Mouse (Mus musculus) MEL (cell line): Measurements from ENCODE around the gene Nfkbil1. TPM values are rescaled to one million over a fixed set of nuclear protein-coding genes. Genes with fewer than 3 reads are reported as not detected.

Experiments
- DNase-seq: peaks from one replicate; pipeline ENCODE4 v3.0.0; 2011; ENCODE audit warnings: low read depth, low spot score
- H3K27ac ChIP-seq: 2 replicates; pipeline ENCODE4 v1.5.1; 2012; ENCODE audit warnings: low read depth, mild to moderate bottlenecking, control low read depth, low read length, moderate library complexity; ENCODE audit not compliant: control insufficient read depth
- H3K27me3 ChIP-seq, 2 experiments: fragments of 150-350 bp in 1 of 2; sonication (generic) in 1 of 2; 2 replicates each; pipeline ENCODE4 v1.6.1; 2012; ENCODE audit warnings: low read length in 2 of 2, mild to moderate bottlenecking in 2 of 2, improper control_type of control experiment in 1 of 2, moderate library complexity in 1 of 2; ENCODE audit not compliant: insufficient read depth in 2 of 2, control insufficient read depth in 1 of 2
- H3K36me3 ChIP-seq, 2 experiments: 2 replicates each; pipeline ENCODE4 v1.6.1; 2012 to 2014; ENCODE audit warnings: low read length in 2 of 2, improper control_type of control experiment in 1 of 2, inconsistent platforms in 1 of 2, mild to moderate bottlenecking in 1 of 2; ENCODE audit not compliant: insufficient read depth in 2 of 2, control insufficient read depth in 1 of 2
- H3K4me1 ChIP-seq, 2 experiments: fragments of 150-350 bp in 1 of 2; sonication (generic) in 1 of 2; 2 replicates each; pipeline ENCODE4 v1.6.1; 2012; ENCODE audit warnings: low read length in 2 of 2, improper control_type of control experiment in 1 of 2, mild to moderate bottlenecking in 1 of 2; ENCODE audit not compliant: insufficient read depth in 2 of 2, control insufficient read depth in 1 of 2
- H3K4me3 ChIP-seq, 2 experiments: fragments of 150-350 bp in 1 of 2; sonication (generic) in 1 of 2; 2 replicates each; pipeline ENCODE4 v1.5.1; 2012; ENCODE audit warnings: low read depth in 2 of 2, low read length in 2 of 2, mild to moderate bottlenecking in 2 of 2, moderate library complexity in 2 of 2, control low read depth in 1 of 2, improper control_type of control experiment in 1 of 2; ENCODE audit not compliant: control insufficient read depth in 1 of 2, insufficient read depth in 1 of 2
- H3K79me2 ChIP-seq: 2 replicates; pipeline ENCODE4 v1.6.1; 2012; ENCODE audit warnings: mild to moderate bottlenecking, low read length, moderate library complexity; ENCODE audit not compliant: control insufficient read depth, poor library complexity, insufficient read depth
- H3K9ac ChIP-seq: 2 replicates; pipeline ENCODE4 v1.6.1; 2012; ENCODE audit warnings: low read depth, mild to moderate bottlenecking, control low read depth, low read length, moderate library complexity; ENCODE audit not compliant: control insufficient read depth, poor library complexity, severe bottlenecking
- H3K9me3 ChIP-seq: fragments of 150-350 bp; sonication (generic); replicated peaks from 2 replicates; pipeline ENCODE4 v1.6.1; 2012; ENCODE audit warnings: mild to moderate bottlenecking, low read length, improper control_type of control experiment, moderate library complexity; ENCODE audit not compliant: insufficient read depth
- BHLHE40 ChIP-seq: IDR thresholded peaks from 2 replicates; pipeline ENCODE4 v1.6.1; 2012; ENCODE audit warnings: low read depth, mild to moderate bottlenecking, inconsistent platforms, low read length, improper control_type of control experiment, borderline replicate concordance
- CHD1 ChIP-seq: IDR thresholded peaks from 2 replicates; pipeline ENCODE4 v1.6.1; 2012; ENCODE audit warnings: low read depth, mild to moderate bottlenecking, inconsistent platforms, low read length, improper control_type of control experiment
- CTCF ChIP-seq, 3 experiments: IDR thresholded peaks in 2 of 3; conservative IDR thresholded peaks in 1 of 3; 2 replicates each; pipeline ENCODE4 v1.5.1; 2011 to 2012; ENCODE audit warnings: low read length in 3 of 3, low read depth in 2 of 3, mild to moderate bottlenecking in 2 of 3, improper control_type of control experiment in 1 of 3, inconsistent platforms in 1 of 3, mixed read lengths in 1 of 3, moderate library complexity in 1 of 3; ENCODE audit not compliant: control insufficient read depth in 1 of 3, insufficient read depth in 1 of 3, poor library complexity in 1 of 3, severe bottlenecking in 1 of 3
- E2F4 ChIP-seq: IDR thresholded peaks from 2 replicates; pipeline ENCODE4 v1.6.1; 2011; ENCODE audit warnings: low read depth, low read length, improper control_type of control experiment, borderline replicate concordance
- ELF1 ChIP-seq: IDR thresholded peaks from 2 replicates; pipeline ENCODE4 v1.6.1; 2014; ENCODE audit warnings: low read depth, mild to moderate bottlenecking, inconsistent platforms, low read length, improper control_type of control experiment, moderate library complexity
- EP300 ChIP-seq, 2 experiments: IDR thresholded peaks; 2 replicates each; pipeline ENCODE4 v1.6.1; 2011; ENCODE audit warnings: improper control_type of control experiment in 2 of 2, low read length in 2 of 2, low read depth in 1 of 2, mild to moderate bottlenecking in 1 of 2
- ETS1 ChIP-seq: IDR thresholded peaks from 2 replicates; pipeline ENCODE4 v1.6.1; 2012; ENCODE audit warnings: low read depth, mild to moderate bottlenecking, inconsistent platforms, low read length, improper control_type of control experiment, moderate library complexity
- GABPA ChIP-seq: IDR thresholded peaks from 2 replicates; pipeline ENCODE4 v1.6.1; 2012; ENCODE audit warnings: low read depth, mild to moderate bottlenecking, inconsistent platforms, low read length, improper control_type of control experiment, moderate library complexity
- GATA1 ChIP-seq: IDR thresholded peaks from 2 replicates; pipeline ENCODE4 v1.6.1; 2011; ENCODE audit warnings: low read depth, low read length, improper control_type of control experiment
- HCFC1 ChIP-seq: IDR thresholded peaks from 2 replicates; pipeline ENCODE4 v1.6.1; 2012; ENCODE audit warnings: low read depth, mild to moderate bottlenecking, inconsistent platforms, low read length, improper control_type of control experiment, moderate library complexity
- MAX ChIP-seq: IDR thresholded peaks from 2 replicates; pipeline ENCODE4 v1.6.1; 2011; ENCODE audit warnings: low read length, improper control_type of control experiment
- MAZ ChIP-seq: IDR thresholded peaks from 2 replicates; pipeline ENCODE4 v1.6.1; 2012; ENCODE audit warnings: low read depth, mild to moderate bottlenecking, inconsistent platforms, low read length, improper control_type of control experiment
- NRF1 ChIP-seq: IDR thresholded peaks from 2 replicates; pipeline ENCODE4 v1.6.1; 2014; ENCODE audit warnings: low read depth, mild to moderate bottlenecking, inconsistent platforms, low read length, improper control_type of control experiment, moderate library complexity; ENCODE audit not compliant: poor library complexity, insufficient read depth, severe bottlenecking
- POLR2A ChIP-seq, 2 experiments: IDR thresholded peaks; 2 replicates each; pipeline ENCODE4 v1.6.1; 2011 to 2012; ENCODE audit warnings: low read length in 2 of 2, mild to moderate bottlenecking in 2 of 2, control low read depth in 1 of 2, improper control_type of control experiment in 1 of 2, low read depth in 1 of 2, moderate library complexity in 1 of 2; ENCODE audit not compliant: control insufficient read depth in 1 of 2, insufficient read depth in 1 of 2, poor library complexity in 1 of 2
- POLR2AphosphoS2 ChIP-seq: IDR thresholded peaks from 2 replicates; pipeline ENCODE4 v1.6.1; 2011; ENCODE audit warnings: low read length, improper control_type of control experiment
- RAD21 ChIP-seq: IDR thresholded peaks from 2 replicates; pipeline ENCODE4 v1.6.1; 2011; ENCODE audit warnings: mild to moderate bottlenecking, low read depth, low read length, improper control_type of control experiment
- SMC3 ChIP-seq: IDR thresholded peaks from 2 replicates; pipeline ENCODE4 v1.6.1; 2011; ENCODE audit warnings: low read depth, low read length, improper control_type of control experiment
- TAL1 ChIP-seq: IDR thresholded peaks from 2 replicates; pipeline ENCODE4 v1.6.1; 2012; ENCODE audit warnings: mild to moderate bottlenecking, inconsistent platforms, low read length, moderate library complexity, mixed read lengths
- TCF12 ChIP-seq: IDR thresholded peaks from 2 replicates; pipeline ENCODE4 v1.6.1; 2014; ENCODE audit warnings: low read depth, mild to moderate bottlenecking, inconsistent platforms, low read length, improper control_type of control experiment, moderate library complexity
- UBTF ChIP-seq: IDR thresholded peaks from 2 replicates; pipeline ENCODE4 v1.6.1; 2012; ENCODE audit warnings: low read depth, mild to moderate bottlenecking, inconsistent platforms, low read length, improper control_type of control experiment, moderate library complexity, borderline replicate concordance; ENCODE audit not compliant: insufficient read depth
- USF2 ChIP-seq, 2 experiments: IDR thresholded peaks; 2 replicates each; pipeline ENCODE4 v1.6.1; 2011 to 2012; ENCODE audit warnings: improper control_type of control experiment in 2 of 2, low read length in 2 of 2, borderline replicate concordance in 1 of 2, inconsistent platforms in 1 of 2, low read depth in 1 of 2, mild to moderate bottlenecking in 1 of 2; ENCODE audit not compliant: insufficient read depth in 1 of 2
- ZKSCAN1 ChIP-seq: IDR thresholded peaks from 2 replicates; pipeline ENCODE4 v1.6.1; 2012; ENCODE audit warnings: low read depth, mild to moderate bottlenecking, inconsistent platforms, low read length, improper control_type of control experiment, moderate library complexity
- ZMIZ1 ChIP-seq: IDR thresholded peaks from 2 replicates; pipeline ENCODE4 v1.6.1; 2012; ENCODE audit warnings: low read depth, mild to moderate bottlenecking, inconsistent platforms, low read length, improper control_type of control experiment, moderate library complexity
- ZNF384 ChIP-seq: IDR thresholded peaks from 2 replicates; pipeline ENCODE4 v1.6.1; 2012; ENCODE audit warnings: low read depth, mild to moderate bottlenecking, inconsistent platforms, low read length, improper control_type of control experiment
- polyA plus RNA-seq, 2 experiments: library from polyadenylated mRNA; stranded (reverse) in 1 of 2; unstranded in 1 of 2; fragments of >175 nt in 1 of 2; fragments of >200 nt in 1 of 2; gene quantifications; 2 replicates each; pipeline versions ENCODE4 v1.2.1 to v1.2.4; 2012; ENCODE audit warnings: low replicate concordance in 2 of 2, low read depth in 1 of 2; ENCODE audit not compliant: insufficient read length in 2 of 2, insufficient read depth in 1 of 2, missing spikeins in 1 of 2
- total RNA-seq: library from RNA; depleted of rRNA; stranded (reverse); fragments of 300-350 nt; gene quantifications from 2 replicates; pipeline ENCODE4 v1.2.3, GENCODE M21; 2012

Gene Nfkbil1
- total and polyA plus RNA-seq, 3 experiments: 10.3 to 26.0 TPM; not detected in 1

GRCm38 (mm10) chr17:35175382-35175781 lies 60.2 kb downstream of the Nfkbil1 start:
- Histone ChIP-seq H3K27me3 (no peaks in the 10 kb centered on the region), H3K4me1 (peaks cover 12 to 22% of the 10 kb centered on the region in 2 experiments), H3K9me3 (no peaks in the 10 kb centered on the region), H3K9ac (no peak overlapping the region), H3K27ac (peak overlapping the region; percentile 39), H3K36me3 (peaks cover 0 to 15% of the 10 kb centered on the region in 2 experiments; a peak in 2 of 4 replicates), H3K4me3 (no peak overlapping the region), H3K79me2 (no peaks in the 10 kb centered on the region)
- no peak for DNase-seq
- TF ChIP-seq EP300 (IDR thresholded peaks at IDR 0.05; ENCODE audit: low read depth in 1 of 2, low read length in 2 of 2) (no peak), ZMIZ1 (no peak), POLR2AphosphoS2 (no peak), BHLHE40 (no peak), HCFC1 (no peak), UBTF (no peak), TAL1 (no peak), E2F4 (no peak), POLR2A (IDR thresholded peaks at IDR 0.05; ENCODE audit: control insufficient read depth in 1 of 2, insufficient read depth in 1 of 2, low read depth in 1 of 2, low read length in 2 of 2, poor library complexity in 1 of 2) (no peak), CHD1 (no peak), USF2 (IDR thresholded peaks at IDR 0.05; ENCODE audit: borderline replicate concordance in 1 of 2, insufficient read depth in 1 of 2, low read depth in 1 of 2, low read length in 2 of 2) (no peak), SMC3 (no peak), ELF1 (no peak), ZNF384 (no peak), RAD21 (no peak)

- no peaks in the 10 kb centered on the region for H3K9me3 ChIP-seq
- no peaks in the 10 kb centered on the region for H3K79me2 ChIP-seq
- no peaks in the 10 kb centered on the region for H3K27me3 ChIP-seq
- peak overlapping the region; percentile 29 for H3K27ac ChIP-seq
- TF ChIP-seq ZKSCAN1 (no peak; the same call in 1 of the 2 replicates), CHD1 (no peak), MAZ (no peak), CTCF (IDR thresholded peaks at IDR 0.05 in 2 of 3, conservative IDR thresholded peaks at IDR 0.05 in 1 of 3; ENCODE audit: control insufficient read depth in 1 of 3, insufficient read depth in 1 of 3, low read depth in 2 of 3, low read length in 3 of 3, poor library complexity in 1 of 3, severe bottlenecking in 1 of 3) (no peak), MAX (no peak), ETS1 (peak; percentile 25; the same call in 1 of the 2 replicates), GATA1 (peak; percentile 73), ZNF384 (peak; percentile 95), GABPA (no peak), TCF12 (no peak), NRF1 (no peak), ELF1 (no peak), EP300 (IDR thresholded peaks at IDR 0.05; ENCODE audit: low read depth in 1 of 2, low read length in 2 of 2) (peak in 1 of 2 experiments; percentile 10; a peak in 1 of 4 replicates)
- H3K4me3 ChIP-seq: no peak overlapping the region
- peak; percentile 64 for DNase-seq
- H3K36me3 ChIP-seq: peaks cover 0 to 15% of the 10 kb centered on the region in 2 experiments; a peak in 2 of 4 replicates
- H3K4me1 ChIP-seq: peaks cover 12 to 22% of the 10 kb centered on the region in 2 experiments
- peak overlapping the region; percentile 12; the same call in 1 of the 2 replicates for H3K9ac ChIP-seq
These were observed 61.2 kb downstream of the Nfkbil1 start for GRCm38 (mm10) chr17:35174201-35174977.
